Mouse (Mus musculus) liver, embryonic 16.5 days (tissue): Measurements from ENCODE around the gene Ppp1ca. TPM values are rescaled to one million over a fixed set of nuclear protein-coding genes. Genes with fewer than 3 reads are reported as not detected.

Experiments
- ATAC-seq: fragments of 200-750 bp; cut with Nextera tagmentation; 2 replicates; pipeline ENCODE4 v1.8.0; 2017; ENCODE audit warnings: low read depth, mild to moderate bottlenecking, moderate number of reproducible peaks, moderate library complexity
- H3K27ac ChIP-seq: fragments of 300-500 bp; sonication (generic); 2 replicates; pipeline ENCODE4 v1.5.1; 2014; ENCODE audit warnings: mild to moderate bottlenecking, low read length
- H3K27me3 ChIP-seq: fragments of 300-500 bp; sonication (generic); 2 replicates; pipeline ENCODE4 v1.6.1; 2014; ENCODE audit warnings: low read depth, low read length, mixed read lengths; ENCODE audit not compliant: control insufficient read depth, insufficient read depth
- H3K36me3 ChIP-seq: fragments of 300-500 bp; sonication (generic); 2 replicates; pipeline ENCODE4 v1.6.1; 2014; ENCODE audit warnings: mild to moderate bottlenecking; ENCODE audit not compliant: control insufficient read depth, insufficient read depth
- H3K4me1 ChIP-seq: fragments of 300-500 bp; sonication (generic); 2 replicates; pipeline ENCODE4 v1.6.1; 2014; ENCODE audit warnings: low read depth, low read length, mixed read lengths; ENCODE audit not compliant: control insufficient read depth
- H3K4me2 ChIP-seq: fragments of 300-500 bp; sonication (generic); 2 replicates; pipeline ENCODE4 v1.6.1; 2014; ENCODE audit warnings: low read depth, low read length, mixed read lengths
- H3K4me3 ChIP-seq: fragments of 300-500 bp; sonication (generic); 2 replicates; pipeline ENCODE4 v1.5.1; 2014; ENCODE audit warnings: low read depth, mild to moderate bottlenecking, low read length
- H3K9ac ChIP-seq: fragments of 300-500 bp; sonication (generic); 2 replicates; pipeline ENCODE4 v1.6.1; 2014; ENCODE audit warnings: low read depth, low read length
- H3K9me3 ChIP-seq: fragments of 300-500 bp; sonication (generic); replicated peaks from 2 replicates; pipeline ENCODE4 v1.6.1; 2016; ENCODE audit warnings: low read length; ENCODE audit not compliant: control insufficient read depth
- WGBS: fragments of 180-500 bp; shearing (Covaris S2); extraction: QIAGEN DNeasy Blood & Tissue Kit; methylation state at CpG from one replicate; pipeline ENCODE4 v1.1.7; 2014; ENCODE audit not compliant: insufficient replicate concordance; 5-methylcytosine and 5-hydroxymethylcytosine counted together
- polyA plus RNA-seq: library from polyadenylated mRNA; unstranded; fragments of >200 nt; fragmentation: Nextera tagmentation; extraction: Ambion mirVana; gene quantifications from 2 replicates; pipeline ENCODE4 v1.2.1, GENCODE M21; 2015

Gene Ppp1ca
- 380 and 393 TPM in 2 replicates for polyA plus RNA-seq

GRCm38 (mm10) chr19:4191528-4192250, at the start of gene Ppp1ca:
Gene Ppp1ca, plus strand, starts transcription at chr19:4192065.
- Histone ChIP-seq H3K9ac (peak within 1 kb of the TSS; percentile 98), H3K27me3 (no peaks in the 10 kb centered on the region), H3K4me1 (peaks cover 48% of the 10 kb centered on the region), H3K9me3 (no peaks in the 10 kb centered on the region), H3K36me3 (peaks cover 24% of the 10 kb centered on the region), H3K4me2 (peak within 1 kb of the TSS; percentile 90), H3K4me3 (peak within 1 kb of the TSS; percentile 97), H3K27ac (peak within 1 kb of the TSS; percentile 90)
- ATAC-seq, result peak; percentile 94
- WGBS, result 3% methylated on average over 40 of the region's 47 CpGs

DNA sequence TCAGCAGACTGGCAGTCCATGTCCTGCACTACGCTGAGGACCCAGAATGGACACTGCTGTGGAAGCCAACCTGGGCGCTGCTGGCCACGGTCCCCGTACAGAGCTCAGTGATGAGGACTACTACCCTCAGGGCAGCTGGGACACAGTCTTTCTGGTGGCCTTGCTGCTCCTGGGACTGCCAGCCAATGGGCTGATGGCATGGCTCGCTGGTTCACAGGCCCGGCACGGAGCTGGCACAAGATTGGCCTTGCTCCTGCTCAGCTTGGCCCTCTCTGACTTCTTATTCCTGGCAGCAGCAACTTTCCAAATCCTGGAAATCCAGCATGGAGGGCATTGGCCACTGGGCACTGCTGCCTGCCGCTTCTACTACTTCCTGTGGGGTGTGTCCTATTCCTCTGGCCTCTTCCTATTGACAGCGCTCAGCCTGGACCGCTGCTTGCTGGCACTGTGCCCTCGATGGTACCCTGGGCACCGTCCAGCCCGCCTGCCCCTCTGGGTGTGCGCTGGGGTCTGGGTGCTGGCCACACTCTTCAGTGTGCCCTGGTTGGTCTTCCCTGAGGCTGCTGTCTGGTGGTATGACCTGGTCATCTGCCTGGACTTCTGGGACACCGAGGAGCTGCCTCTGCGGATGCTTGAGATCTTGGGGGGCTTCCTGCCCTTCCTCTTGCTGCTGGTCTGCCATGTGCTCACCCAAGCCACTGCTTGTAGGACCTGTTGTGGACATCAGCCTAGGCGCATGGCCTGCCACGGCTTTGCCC, 49.3 kb upstream of the Ppp1ca start:
- WGBS, result 82% methylated on average over 18 of the region's 18 CpGs
- Histone ChIP-seq H3K4me1 (peaks cover 1% of the 10 kb centered on the region), H3K9ac (no peak overlapping the region), H3K4me2 (no peak overlapping the region), H3K9me3 (no peaks in the 10 kb centered on the region; the same call in 1 of the 2 replicates), H3K27me3 (no peaks in the 10 kb centered on the region), H3K27ac (no peak overlapping the region), H3K4me3 (no peak overlapping the region), H3K36me3 (no peaks in the 10 kb centered on the region)
- ATAC-seq, result no peak

DNA sequence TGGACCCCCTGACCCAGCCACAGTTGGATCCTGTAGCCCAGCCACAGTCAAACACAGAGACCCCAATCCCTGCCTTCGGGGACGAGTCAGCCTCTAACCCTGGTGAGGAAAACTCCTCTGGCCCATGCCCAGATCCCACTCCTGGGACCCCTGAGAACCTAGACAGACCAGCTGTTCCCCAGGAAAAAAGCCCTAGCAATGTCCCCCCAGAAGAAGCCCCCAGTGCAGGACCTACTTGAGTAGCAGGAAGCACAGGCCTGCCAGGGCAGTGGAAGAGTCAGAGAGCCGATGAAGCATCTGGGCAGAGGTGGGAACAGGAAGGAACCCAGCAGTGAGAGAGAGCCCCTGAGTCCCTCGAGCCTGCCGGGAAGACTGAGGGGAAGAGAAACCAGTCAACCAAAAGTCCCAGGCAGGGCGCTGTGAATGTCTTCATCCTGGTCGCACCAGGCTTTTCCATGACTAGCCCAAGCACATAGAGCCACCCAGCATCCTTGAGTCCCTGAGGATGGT, 48.1 kb upstream of the Ppp1ca start, which contains the start of gene Cabp4:
Gene Cabp4 (minus strand): TSS at position 275 of the 510 bp plus-strand sequence.
- H3K9ac ChIP-seq, result no peak within 1 kb of the TSS
- ATAC-seq, result no peak
- 54% methylated on average over 7 of the region's 7 CpGs for WGBS

DNA sequence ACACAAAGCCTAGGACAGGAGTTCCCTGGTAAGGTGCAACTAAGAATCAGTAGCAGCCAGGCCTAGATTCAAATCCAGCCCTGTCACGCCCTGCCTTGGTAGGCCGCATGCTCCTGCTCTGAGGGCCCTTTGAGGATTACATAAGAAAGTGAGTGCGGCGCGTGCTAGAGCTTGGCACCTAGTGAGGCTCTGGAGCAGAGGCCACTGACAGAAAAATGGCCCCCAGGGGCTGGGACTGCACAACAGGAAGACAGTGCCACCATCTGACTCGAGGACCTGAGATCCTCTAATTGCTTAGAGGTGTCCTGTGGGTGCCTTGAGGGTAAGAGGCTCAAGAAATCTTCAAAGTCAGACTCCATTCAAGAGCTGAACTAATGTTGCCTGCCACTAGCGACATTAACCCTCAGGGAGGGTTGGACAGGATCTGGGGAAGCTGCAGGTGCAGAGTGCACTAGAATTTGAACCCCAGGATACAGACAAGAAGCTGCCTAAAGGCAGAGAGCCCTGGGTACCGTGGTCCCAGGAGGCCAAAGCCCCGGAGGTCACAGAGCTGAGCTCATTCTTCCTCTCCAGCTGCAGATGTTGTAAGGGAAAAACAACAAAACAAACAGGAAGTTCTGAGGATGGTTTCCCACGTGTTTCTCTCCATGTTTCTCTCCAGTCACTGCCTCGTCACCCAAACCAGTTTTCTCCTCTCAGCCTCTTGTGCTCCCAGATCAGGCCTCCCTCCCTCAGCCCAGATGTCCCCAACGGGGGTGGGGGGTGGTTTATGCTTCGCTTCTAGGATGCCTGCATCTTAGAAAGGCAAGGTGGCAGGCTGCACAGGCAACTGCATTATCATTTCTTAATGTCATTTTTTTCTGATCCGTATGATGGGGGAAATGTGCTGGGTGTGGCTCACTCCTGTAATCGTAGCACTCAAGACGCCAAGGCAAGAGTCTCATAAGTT, 47.0 kb upstream of the Ppp1ca start:
- H3K4me2 ChIP-seq, result no peak overlapping the region
- peaks cover 21% of the 10 kb centered on the region for H3K4me1 ChIP-seq
- no peak for ATAC-seq
- H3K36me3 ChIP-seq, result no peaks in the 10 kb centered on the region
- H3K9me3 ChIP-seq, result no peaks in the 10 kb centered on the region; the same call in 1 of the 2 replicates
- peak overlapping the region; percentile 43 for H3K27ac ChIP-seq
- 62% methylated on average over 16 of the region's 16 CpGs for WGBS
- no peak overlapping the region for H3K4me3 ChIP-seq
- H3K9ac ChIP-seq, result no peak overlapping the region
- H3K27me3 ChIP-seq, result no peaks in the 10 kb centered on the region

More for the DNA sequence above, 48.1 kb upstream of the Ppp1ca start, which contains the start of gene Cabp4:
- H3K9me3 ChIP-seq, result no peaks in the 10 kb centered on the region; the same call in 1 of the 2 replicates
- no peaks in the 10 kb centered on the region for H3K27me3 ChIP-seq
- H3K36me3 ChIP-seq, result no peaks in the 10 kb centered on the region
- H3K4me3 ChIP-seq, result no peak within 1 kb of the TSS
- H3K4me2 ChIP-seq, result no peak within 1 kb of the TSS
- H3K4me1 ChIP-seq, result peaks cover 12% of the 10 kb centered on the region
- H3K27ac ChIP-seq, result peak within 1 kb of the TSS; percentile 43

- no peak for ATAC-seq
- no peaks in the 10 kb centered on the region for H3K36me3 ChIP-seq
- 83% methylated on average over 5 of the region's 5 CpGs for WGBS
- peaks cover 21% of the 10 kb centered on the region for H3K4me1 ChIP-seq
- H3K27me3 ChIP-seq, result no peaks in the 10 kb centered on the region
- H3K9ac ChIP-seq, result no peak overlapping the region
- no peak overlapping the region for H3K4me2 ChIP-seq
- H3K9me3 ChIP-seq, result no peaks in the 10 kb centered on the region; the same call in 1 of the 2 replicates
- no peak overlapping the region for H3K4me3 ChIP-seq
- H3K27ac ChIP-seq, result no peak overlapping the region
These were observed 45.9 kb upstream of the Ppp1ca start for GRCm38 (mm10) chr19:4145936-4146335.

GRCm38 (mm10) chr19:4146366-4147021, 45.4 kb upstream of the Ppp1ca start:
- WGBS, result 63% methylated on average over 12 of the region's 12 CpGs
- H3K27ac ChIP-seq, result no peak overlapping the region; the same call in 1 of the 2 replicates

GRCm38 (mm10) chr19:4147022-4147405, 44.9 kb upstream of the Ppp1ca start:
- Histone ChIP-seq H3K27me3 (no peaks in the 10 kb centered on the region), H3K4me1 (peaks cover 21% of the 10 kb centered on the region), H3K9me3 (no peaks in the 10 kb centered on the region; the same call in 1 of the 2 replicates), H3K36me3 (no peaks in the 10 kb centered on the region), H3K4me3 (no peak overlapping the region), H3K9ac (no peak overlapping the region), H3K27ac (no peak overlapping the region), H3K4me2 (no peak overlapping the region)
- 49% methylated on average over 3 of the region's 3 CpGs for WGBS
- no peak for ATAC-seq

More at GRCm38 (mm10) chr19:4146366-4147021, 45.4 kb upstream of the Ppp1ca start:
- Histone ChIP-seq H3K9ac (no peak overlapping the region), H3K36me3 (no peaks in the 10 kb centered on the region), H3K4me3 (no peak overlapping the region), H3K9me3 (no peaks in the 10 kb centered on the region; the same call in 1 of the 2 replicates), H3K4me1 (peaks cover 21% of the 10 kb centered on the region), H3K27me3 (no peaks in the 10 kb centered on the region), H3K4me2 (no peak overlapping the region)
- ATAC-seq, result no peak
